ENCODE assay signal across 26 mouse cellular contexts in the genomic region with DNA sequence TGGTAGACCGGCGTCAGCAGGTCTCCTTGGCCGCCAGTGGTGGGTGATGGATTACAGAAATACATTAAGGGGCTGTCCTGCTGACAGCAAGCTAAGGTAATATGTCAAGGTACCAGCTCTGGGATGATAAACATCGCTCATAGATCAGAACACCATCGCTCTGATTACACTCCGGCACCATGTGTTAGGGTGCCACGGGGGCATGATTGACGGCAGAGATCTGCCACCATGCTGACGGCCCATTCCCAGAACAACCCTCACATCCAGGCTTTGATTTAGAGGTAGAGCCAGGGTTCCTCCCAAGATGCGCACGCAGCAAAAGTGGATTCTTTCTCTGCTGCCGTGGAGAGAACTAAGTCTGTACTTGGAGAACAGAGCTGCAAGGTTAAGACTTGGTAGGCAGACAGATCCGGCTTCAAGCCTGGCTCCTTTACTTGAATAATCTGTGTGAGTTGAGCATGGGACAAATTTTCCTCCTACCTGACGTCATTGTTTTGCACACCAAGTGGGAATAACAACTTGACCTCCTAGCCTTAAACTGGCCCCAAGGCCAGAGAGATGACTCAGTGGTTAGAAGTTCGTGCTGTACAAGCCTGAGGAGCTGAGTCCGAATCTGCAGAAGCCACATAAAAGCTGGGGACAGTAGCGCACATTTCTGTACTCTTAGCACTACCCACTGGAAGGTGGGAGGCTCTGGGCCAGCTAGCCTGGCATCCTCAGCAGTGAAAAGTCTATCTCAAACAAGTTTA.
DNase-seq lines count a peak whose midpoint lies in the region; ATAC-seq and TF ChIP-seq lines count a peak whose summit lies in the region.
"Had no signal": no experiment of that assay in that cellular context is flagged by ENCODE, and none has a peak within 500 bp of the region (broad histone marks: within the 10 kb centered on the region; RNA-seq: fewer than 3 reads in every experiment).

No protein-coding gene starts in this region.

- H3K4me1 ChIP-seq in hindbrain, embryonic 16.5 days (ENCODE audit: control insufficient read depth, insufficient read depth, low read depth, low read length) = no peaks in the 10 kb centered on the region
- 0 out of 2 replicates have a peak, but pooled peaks cover 5% of the 10 kb centered on the region for H3K4me1 ChIP-seq in hindbrain, embryonic 12.5 days
- no peaks in the 10 kb centered on the region for H3K4me1 ChIP-seq in lung, postnatal 0 days (ENCODE audit: insufficient read depth, low read depth, low read length)
- H3K4me1 ChIP-seq: hindbrain, embryonic 13.5 days; limb, embryonic 13.5 days; megakaryocyte, embryonic 14.5 days; midbrain, embryonic 13.5 days; stomach, embryonic 15.5 days had no signal

- no peaks in the 10 kb centered on the region for H3K36me3 ChIP-seq in hindbrain, embryonic 16.5 days (ENCODE audit: control insufficient read depth, insufficient read depth, low read length)
- H3K36me3 ChIP-seq in hindbrain, embryonic 12.5 days = no peaks in the 10 kb centered on the region
- no peaks in the 10 kb centered on the region for H3K36me3 ChIP-seq in lung, postnatal 0 days (ENCODE audit: insufficient read depth, low read length)
- H3K36me3 ChIP-seq: hindbrain, embryonic 13.5 days; limb, embryonic 13.5 days; midbrain, embryonic 13.5 days; stomach, embryonic 15.5 days had no signal

- no peak overlapping the region for H3K4me3 ChIP-seq in hindbrain, embryonic 16.5 days (ENCODE audit: low read length)
- no peak overlapping the region for H3K4me3 ChIP-seq in hindbrain, embryonic 12.5 days
- H3K4me3 ChIP-seq in lung, postnatal 0 days (ENCODE audit: low read depth, low read length) = no peak overlapping the region
- H3K4me3 ChIP-seq: erythroblast, embryonic 14.5 days; hindbrain, embryonic 13.5 days; limb, embryonic 13.5 days; megakaryocyte, embryonic 14.5 days; midbrain, embryonic 13.5 days; stomach, embryonic 15.5 days had no signal

- H3K9me3 ChIP-seq in hindbrain, embryonic 16.5 days (ENCODE audit: control insufficient read depth, low read length) = no peaks in the 10 kb centered on the region
- no peaks in the 10 kb centered on the region for H3K9me3 ChIP-seq in hindbrain, embryonic 12.5 days (replicated peaks)
- H3K9me3 ChIP-seq in lung, postnatal 0 days (ENCODE audit: low read length) = no peaks in the 10 kb centered on the region
- H3K9me3 ChIP-seq: hindbrain, embryonic 13.5 days; limb, embryonic 13.5 days; megakaryocyte, embryonic 14.5 days; midbrain, embryonic 13.5 days; stomach, embryonic 15.5 days had no signal

- H3K9ac ChIP-seq in hindbrain, embryonic 16.5 days (ENCODE audit: low read depth, low read length) = no peak overlapping the region
- no peak overlapping the region for H3K9ac ChIP-seq in hindbrain, embryonic 12.5 days
- no peak overlapping the region for H3K9ac ChIP-seq in lung, postnatal 0 days (replicated peaks; ENCODE audit: low read depth)
- H3K9ac ChIP-seq: hindbrain, embryonic 13.5 days; limb, embryonic 13.5 days; midbrain, embryonic 13.5 days; stomach, embryonic 15.5 days had no signal

- no peak overlapping the region for H3K4me2 ChIP-seq in hindbrain, embryonic 16.5 days (ENCODE audit: low read length)
- no peak overlapping the region for H3K4me2 ChIP-seq in hindbrain, embryonic 12.5 days (replicated peaks)
- H3K4me2 ChIP-seq in lung, postnatal 0 days (replicated peaks; ENCODE audit: low read depth, low read length) = no peak overlapping the region
- H3K4me2 ChIP-seq: heart, embryonic 11.5 days; hindbrain, embryonic 13.5 days; limb, embryonic 13.5 days; liver, embryonic 11.5 days; midbrain, embryonic 13.5 days; stomach, embryonic 15.5 days had no signal

- TF ChIP-seq EP300 in lung, postnatal 0 days (IDR thresholded peaks at IDR 0.05) = no peak

- no peak overlapping the region for H3K27ac ChIP-seq in hindbrain, embryonic 16.5 days (ENCODE audit: low read depth, low read length)
- no peak overlapping the region for H3K27ac ChIP-seq in hindbrain, embryonic 12.5 days
- no peak overlapping the region for H3K27ac ChIP-seq in lung, postnatal 0 days (ENCODE audit: low read length)
- H3K27ac ChIP-seq: hindbrain, embryonic 13.5 days; kidney, postnatal 0 days; limb, embryonic 13.5 days; midbrain, embryonic 13.5 days; stomach, embryonic 15.5 days had no signal

- 74% methylated on average over 17 of the region's 17 CpGs for WGBS in hindbrain, embryonic 16.5 days
- 80% methylated on average over 17 of the region's 17 CpGs for WGBS in hindbrain, embryonic 12.5 days
- 45% methylated on average over 17 of the region's 17 CpGs for WGBS in lung, postnatal 0 days

- TF ChIP-seq CTCF in lung, postnatal 0 days (IDR thresholded peaks at IDR 0.05) = no peak

- DNase-seq in adrenal gland, postnatal 14 days = peak; percentile 27
- DNase-seq in embryo, embryonic 11 days = peak; percentile 40
- DNase-seq in skeletal muscle tissue, adult 2 months (ENCODE audit: low read depth, low spot score) = peak; percentile 14
- DNase-seq in urinary bladder, postnatal 14 days (ENCODE audit: low spot score) = no peak
- DNase-seq in lung, postnatal 0 days (ENCODE audit: low spot score) = no peak
- DNase-seq: B cell, adult 2 months; cerebellum, adult 8-10 months; cerebellum, postnatal 25 days; gastrocnemius, postnatal 14 days; heart, adult 11 months; heart, postnatal 36 days; kidney, adult 18-20 months; kidney, postnatal 4 days; lung, postnatal 4 days had no signal

- ATAC-seq in hindbrain, embryonic 16.5 days = 0 out of 2 replicates have a peak, but pooled peaks have one; percentile 45
- no peak for ATAC-seq in hindbrain, embryonic 12.5 days (ENCODE audit: low FRiP score)
- ATAC-seq in lung, postnatal 0 days = no peak
- ATAC-seq: forebrain, embryonic 16.5 days; midbrain, embryonic 13.5 days had no signal

- H3K27me3 ChIP-seq in hindbrain, embryonic 16.5 days (replicated peaks; ENCODE audit: control insufficient read depth, insufficient read depth, low read length) = no peaks in the 10 kb centered on the region
- no peaks in the 10 kb centered on the region for H3K27me3 ChIP-seq in hindbrain, embryonic 12.5 days
- H3K27me3 ChIP-seq in lung, postnatal 0 days (replicated peaks; ENCODE audit: insufficient read depth, low read length) = 0 out of 2 replicates have a peak, but pooled peaks cover 2% of the 10 kb centered on the region
- H3K27me3 ChIP-seq: hindbrain, embryonic 13.5 days; midbrain, embryonic 13.5 days; stomach, embryonic 15.5 days had no signal

Comparison
In these comparisons a context has a peak if more than half of its experiments do, and no peak if none do; other contexts are left out.
1. DNase-seq: peak in adrenal gland, postnatal 14 days (single experiment), embryo, embryonic 11 days (single experiment) and skeletal muscle tissue, adult 2 months (single experiment); none in urinary bladder, postnatal 14 days (single experiment) and lung, postnatal 0 days (single experiment).